In genomic region chr17:88329715-88330114, GRCm38 (mm10) we compare ENCODE assay signal across 8 mouse cellular contexts.
A peak's percentile ranks its signal among the peaks of the same experiment; 100 is the strongest.
DNase-seq lines count a peak whose midpoint lies in the region; ATAC-seq lines count a peak whose summit lies in the region.

No protein-coding gene starts in this region.

- peak; percentile 76 to 88 for DNase-seq in adrenal gland, adult (ENCODE audit: inconsistent age in 2 of 2, low spot score in 1 of 2)
- no peak for DNase-seq in adrenal gland, postnatal 4 days (ENCODE audit: low spot score in 2 of 2)
- DNase-seq in right cerebral cortex, adult 2 months (ENCODE audit: low spot score in 2 of 2) = peak; percentile 37 to 39
- DNase-seq in right cerebral cortex, postnatal 36 days (ENCODE audit: low spot score in 2 of 2) = no peak
- DNase-seq in heart, adult 8-10 months (ENCODE audit: low spot score) = peak; percentile 58
- peak; percentile 30 to 56 for DNase-seq in lung, adult 18-20 months
- DNase-seq in thymus, postnatal 36 days = no peak

- ATAC-seq in megakaryocyte progenitor cell, adult 5-6 weeks (replicated peaks; ENCODE audit: poor library complexity) = no peak

Comparison
In these comparisons a context has a peak if more than half of its experiments do, and no peak if none do; other contexts are left out.
1. DNase-seq: peak in adrenal gland, adult (2 of 2), right cerebral cortex, adult 2 months (2 of 2), heart, adult 8-10 months (single experiment) and lung, adult 18-20 months (2 of 2); none in adrenal gland, postnatal 4 days (0 of 2), right cerebral cortex, postnatal 36 days (0 of 2) and thymus, postnatal 36 days (0 of 2).